Mouse (Mus musculus): ENCODE measurements around the gene Galns.

DNA sequence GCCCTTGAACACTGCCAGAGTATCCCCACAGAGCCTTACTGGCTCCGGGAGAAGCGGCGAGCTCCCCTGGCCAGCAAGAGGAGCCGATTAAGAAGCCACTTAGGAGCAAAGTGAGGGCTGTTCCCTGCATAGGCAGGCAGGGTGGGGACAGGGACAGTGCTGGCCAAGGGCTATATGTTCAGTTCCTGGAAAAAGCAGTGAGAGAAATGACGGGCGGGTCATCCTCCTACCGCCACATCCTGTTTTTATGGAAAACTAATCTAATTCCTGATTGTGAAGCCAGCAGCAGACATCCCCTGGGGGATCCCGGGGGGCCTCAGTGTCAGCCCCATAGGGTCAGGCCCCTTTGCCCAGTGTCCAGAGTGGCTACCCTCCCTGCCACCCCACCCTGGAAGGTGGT lies 80.0 kb downstream of the Galns start:
- TF ChIP-seq CTCF (IDR thresholded peaks at IDR 0.05; ENCODE audit: extremely low read depth, insufficient read length, insufficient replicate concordance, low read depth, low read length): no peak
- TF ChIP-seq POLR2A (IDR thresholded peaks at IDR 0.05; ENCODE audit: low read depth, low read length): no peak
